Mouse (Mus musculus) kidney, adult 2 months (tissue): ENCODE results near the gene Rsc1a1. TPM values are rescaled to one million over a fixed set of nuclear protein-coding genes. Genes with fewer than 3 reads are reported as not detected.

Experiments
- DNase-seq: peaks from one replicate; pipeline ENCODE4 v3.0.0; 2021
- H3K27ac ChIP-seq: fragments of 200-500 bp; 2 replicates; pipeline ENCODE4 v1.5.1; 2012; ENCODE audit warnings: low read depth, low read length, control low read depth, inconsistent platforms; ENCODE audit not compliant: insufficient read depth
- H3K27me3 ChIP-seq: fragments of 200-500 bp; replicated peaks from 2 replicates; pipeline ENCODE4 v1.6.1; 2012; ENCODE audit warnings: mild to moderate bottlenecking, moderate library complexity, low read length, inconsistent platforms; ENCODE audit not compliant: control insufficient read depth, insufficient read depth
- H3K36me3 ChIP-seq: fragments of 200-500 bp; 2 replicates; pipeline ENCODE4 v1.6.1; 2012; ENCODE audit warnings: mild to moderate bottlenecking, moderate library complexity, low read length, inconsistent platforms; ENCODE audit not compliant: control insufficient read depth, insufficient read depth
- H3K4me1 ChIP-seq: fragments of 200-500 bp; 2 replicates; pipeline ENCODE4 v1.6.1; 2011; ENCODE audit warnings: low read length; ENCODE audit not compliant: control insufficient read depth, insufficient read depth
- H3K4me3 ChIP-seq: fragments of 200-500 bp; 2 replicates; pipeline ENCODE4 v1.5.1; 2011; ENCODE audit warnings: mild to moderate bottlenecking, low read depth, low read length, control low read depth; ENCODE audit not compliant: insufficient read depth
- CTCF ChIP-seq: fragments of 200-500 bp; conservative IDR thresholded peaks from 2 replicates; pipeline ENCODE4 v1.5.1; 2011; ENCODE audit warnings: low read depth, mild to moderate bottlenecking, control low read depth, low read length, moderate library complexity, mixed read lengths; ENCODE audit not compliant: insufficient read depth, insufficient read length
- POLR2A ChIP-seq: fragments of 200-500 bp; IDR thresholded peaks from one replicate; pipeline ENCODE4 v1.6.1; 2011; ENCODE audit warnings: low read depth, low read length, control low read depth
- WGBS: fragments of 180-500 bp; shearing (Covaris S2); methylation state at CpG from one replicate; pipeline ENCODE4 v1.1.7; 2018; 5-methylcytosine and 5-hydroxymethylcytosine counted together
- polyA plus RNA-seq: library from polyadenylated mRNA; depleted of rRNA; stranded (reverse); fragments of >200 nt; gene quantifications from 2 replicates; pipeline ENCODE4 v1.2.3, GENCODE M21; 2012

Rsc1a1 gene
- polyA plus RNA-seq, 1 experiment: 18.2 TPM

DNA sequence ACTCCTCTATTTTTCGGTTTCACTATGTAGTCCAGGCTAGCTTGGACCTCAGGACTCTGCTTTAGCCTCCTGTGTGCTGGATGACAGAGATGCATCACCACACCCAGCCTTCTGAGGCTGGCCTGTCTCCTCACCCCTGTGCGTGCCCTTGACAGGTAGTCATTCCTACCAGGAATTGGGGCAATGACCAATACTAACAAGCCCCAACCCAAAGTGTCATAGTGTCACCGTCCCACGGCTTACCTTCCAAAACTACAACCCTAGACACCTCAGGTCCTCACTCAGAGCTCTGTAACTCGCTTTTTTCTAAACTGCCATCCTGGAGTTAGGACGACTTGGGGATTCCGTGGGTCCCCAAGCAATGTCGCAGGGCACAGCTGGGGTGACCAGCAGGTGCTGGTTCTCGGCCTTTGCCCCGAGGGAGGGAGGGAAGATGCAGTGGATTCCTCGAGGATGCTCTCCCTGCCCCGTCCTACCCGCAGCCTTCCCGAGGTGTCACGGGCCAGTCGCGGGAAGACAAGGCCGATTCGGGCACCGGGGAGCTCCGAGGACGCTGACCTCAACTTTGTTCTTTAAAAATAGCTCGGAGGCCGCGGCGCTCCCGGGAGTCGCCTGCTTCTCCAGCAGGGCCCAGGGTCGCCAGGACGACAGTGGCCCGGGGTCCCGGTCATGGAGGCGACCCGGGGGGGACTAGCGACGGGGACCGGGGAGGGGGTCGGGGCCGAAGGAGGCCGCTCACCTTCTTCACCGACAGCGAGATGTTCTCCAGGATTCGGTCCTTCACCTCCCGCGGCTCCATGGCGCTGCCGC is 22.1 kb downstream of the Rsc1a1 start:
- Histone ChIP-seq H3K36me3 (no peaks in the 10 kb centered on the region), H3K27ac (peak overlapping the region; percentile 61), H3K27me3 (no peaks in the 10 kb centered on the region), H3K4me3 (peak overlapping the region; percentile 89), H3K4me1 (peaks cover 5% of the 10 kb centered on the region; the same call in 1 of the 2 replicates)
- TF ChIP-seq POLR2A: no peak
- no peak for TF ChIP-seq CTCF
- DNase-seq: peak; percentile 37
- WGBS: 3% methylated on average over 47 of the region's 47 CpGs

DNA sequence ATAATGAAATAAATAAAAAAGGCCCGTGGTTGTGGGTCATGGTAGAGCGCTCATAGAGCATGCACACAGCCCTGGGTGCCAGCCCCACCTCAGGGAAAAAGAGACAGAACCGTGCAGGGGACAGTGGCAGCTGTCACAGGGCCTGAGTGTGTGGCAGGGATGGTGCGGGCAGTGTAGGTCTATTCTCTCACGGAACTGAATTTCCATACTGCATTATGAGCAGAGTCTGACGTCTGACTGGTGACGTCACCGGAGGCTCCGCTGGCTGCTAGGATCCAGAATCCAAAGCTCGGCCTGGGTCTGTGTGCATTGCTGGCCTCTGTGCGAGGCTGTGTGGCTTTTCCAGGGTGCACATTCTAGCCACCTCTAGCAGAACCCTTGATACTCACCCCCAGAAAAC is 24.5 kb downstream of the Rsc1a1 start:
- Histone ChIP-seq H3K36me3 (no peaks in the 10 kb centered on the region), H3K27ac (no peak overlapping the region), H3K4me1 (peaks cover 10% of the 10 kb centered on the region; the same call in 1 of the 2 replicates), H3K27me3 (no peaks in the 10 kb centered on the region), H3K4me3 (no peak overlapping the region)
- DNase-seq: no peak
- WGBS: 85% methylated on average over 11 of the region's 11 CpGs
- TF ChIP-seq POLR2A (no peak), CTCF (no peak)

DNA sequence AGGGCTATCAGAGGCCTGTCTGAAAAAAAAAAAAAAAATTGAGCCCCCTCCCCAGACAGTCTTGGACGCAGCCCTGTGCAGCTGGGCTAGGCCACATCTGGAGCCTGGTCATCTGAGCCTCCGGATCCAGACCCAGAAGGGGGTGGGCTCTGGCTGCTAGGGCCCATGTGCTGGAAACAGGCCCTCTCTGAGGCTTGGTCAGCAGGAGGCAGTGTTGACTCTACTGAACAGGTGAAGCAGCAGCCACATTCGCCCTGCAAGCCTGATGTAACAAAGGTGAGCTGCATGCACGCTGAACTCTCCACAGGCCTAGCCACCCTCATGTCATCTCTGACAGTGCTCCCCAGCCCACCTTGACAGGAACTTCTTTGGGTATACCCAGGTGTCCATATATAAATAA is 25.7 kb downstream of the Rsc1a1 start:
- Histone ChIP-seq H3K4me1 (peaks cover 10% of the 10 kb centered on the region; the same call in 1 of the 2 replicates), H3K4me3 (no peak overlapping the region), H3K36me3 (no peaks in the 10 kb centered on the region), H3K27ac (no peak overlapping the region), H3K27me3 (no peaks in the 10 kb centered on the region)
- no peak for DNase-seq
- TF ChIP-seq CTCF (peak; percentile 36), POLR2A (no peak)
- 60% methylated on average over 4 of the region's 4 CpGs for WGBS

DNA sequence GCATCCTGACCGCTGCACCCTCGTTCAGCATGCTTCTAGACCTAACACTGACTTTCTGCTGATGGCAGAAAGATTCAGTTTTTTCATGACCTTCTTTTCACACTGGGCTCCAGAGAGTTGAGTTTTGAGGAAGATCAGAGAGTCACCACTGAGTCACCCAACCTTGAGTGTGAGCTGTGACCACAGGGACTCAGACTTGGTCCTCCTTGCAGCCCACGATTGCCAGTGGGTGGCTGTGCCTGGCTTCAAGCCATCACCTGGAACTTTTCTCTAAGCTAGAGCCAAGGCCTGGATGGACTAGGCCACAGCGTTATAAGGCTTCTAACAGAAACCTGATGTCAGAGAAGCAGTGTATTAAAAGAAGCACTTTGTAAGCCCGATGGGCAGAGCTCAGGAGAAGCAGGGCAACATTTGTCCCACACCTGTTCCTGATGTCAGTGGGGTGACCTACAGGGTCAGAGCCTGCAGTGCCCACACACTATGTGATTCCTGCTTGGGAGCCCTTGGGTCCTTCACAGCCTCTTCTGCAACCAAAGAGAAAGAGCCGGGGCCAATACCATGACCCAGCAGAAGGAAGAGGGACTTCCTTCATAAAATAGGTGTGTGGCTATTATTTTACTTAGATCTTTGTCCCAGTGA is 26.4 kb downstream of the Rsc1a1 start:
- no peak for DNase-seq
- Histone ChIP-seq H3K27me3 (no peaks in the 10 kb centered on the region), H3K27ac (no peak overlapping the region), H3K4me1 (peaks cover 10% of the 10 kb centered on the region; the same call in 1 of the 2 replicates), H3K36me3 (no peaks in the 10 kb centered on the region), H3K4me3 (no peak overlapping the region)
- WGBS: 80% methylated on average over 6 of the region's 6 CpGs
- no peak for TF ChIP-seq CTCF

DNA sequence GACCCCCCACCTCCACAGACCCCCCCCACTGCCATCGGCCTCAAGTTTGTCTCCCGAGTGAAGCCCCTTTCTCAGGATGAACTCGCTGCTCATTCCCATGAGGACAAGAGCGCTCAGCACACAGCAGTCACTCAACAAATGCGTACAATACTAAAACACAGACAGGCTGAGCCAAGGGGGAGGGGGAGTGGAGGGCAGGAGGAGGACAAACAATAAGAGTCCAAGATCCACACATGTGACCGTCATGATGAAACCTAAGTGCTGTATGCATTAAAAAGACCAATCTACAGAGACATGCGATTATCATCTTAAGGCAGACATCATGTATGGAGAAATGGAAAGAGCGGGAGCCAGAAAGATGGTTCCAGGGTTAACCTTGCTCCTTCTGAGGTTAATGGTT is 28.5 kb downstream of the Rsc1a1 start:
- 87% methylated on average over 8 of the region's 8 CpGs for WGBS
- Histone ChIP-seq H3K36me3 (no peaks in the 10 kb centered on the region), H3K27ac (no peak overlapping the region), H3K4me3 (no peak overlapping the region), H3K27me3 (no peaks in the 10 kb centered on the region), H3K4me1 (peaks cover 5% of the 10 kb centered on the region; the same call in 1 of the 2 replicates)
- TF ChIP-seq POLR2A (no peak), CTCF (no peak)
- no peak for DNase-seq

DNA sequence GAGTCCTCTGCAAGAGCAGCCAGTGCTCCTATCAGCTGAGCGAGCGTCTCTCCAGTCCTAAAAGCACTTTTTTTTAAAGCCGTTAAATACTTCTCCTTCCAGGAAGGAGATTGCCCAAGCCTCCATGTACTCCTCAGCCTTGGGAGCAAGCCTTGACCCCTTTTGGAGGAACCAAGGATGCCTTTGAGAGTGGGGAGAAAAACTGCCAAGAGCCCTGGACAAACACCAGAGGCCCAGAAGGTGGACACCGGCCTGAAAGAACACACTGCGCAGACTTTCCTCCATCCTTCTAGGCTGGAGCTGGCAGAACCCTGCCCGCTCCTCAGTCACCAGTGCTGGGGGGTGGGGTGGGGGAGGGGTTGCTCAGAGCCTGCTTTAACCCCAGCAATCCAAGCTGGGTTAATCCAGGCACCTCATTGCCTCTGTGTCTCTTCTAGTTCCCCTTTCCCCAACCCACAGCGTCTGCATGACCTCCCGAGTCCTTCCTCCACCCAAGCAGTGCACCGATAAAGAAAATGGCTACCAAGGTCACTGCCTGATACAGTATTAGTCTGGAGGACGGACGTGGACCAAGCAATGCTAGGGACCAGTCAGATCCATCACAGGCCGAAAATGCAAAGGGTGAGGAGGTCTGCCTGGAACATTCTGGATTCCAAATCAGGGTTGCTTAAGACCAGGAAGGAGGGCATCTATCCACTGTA is 29.3 kb downstream of the Rsc1a1 start:
- DNase-seq: no peak
- no peak overlapping the region for H3K27ac ChIP-seq
- no peaks in the 10 kb centered on the region for H3K27me3 ChIP-seq
- no peaks in the 10 kb centered on the region for H3K36me3 ChIP-seq
- 79% methylated on average over 12 of the region's 12 CpGs for WGBS
- no peak overlapping the region for H3K4me3 ChIP-seq
- H3K4me1 ChIP-seq: peaks cover 5% of the 10 kb centered on the region; the same call in 1 of the 2 replicates
- TF ChIP-seq CTCF (no peak), POLR2A (no peak)

DNA sequence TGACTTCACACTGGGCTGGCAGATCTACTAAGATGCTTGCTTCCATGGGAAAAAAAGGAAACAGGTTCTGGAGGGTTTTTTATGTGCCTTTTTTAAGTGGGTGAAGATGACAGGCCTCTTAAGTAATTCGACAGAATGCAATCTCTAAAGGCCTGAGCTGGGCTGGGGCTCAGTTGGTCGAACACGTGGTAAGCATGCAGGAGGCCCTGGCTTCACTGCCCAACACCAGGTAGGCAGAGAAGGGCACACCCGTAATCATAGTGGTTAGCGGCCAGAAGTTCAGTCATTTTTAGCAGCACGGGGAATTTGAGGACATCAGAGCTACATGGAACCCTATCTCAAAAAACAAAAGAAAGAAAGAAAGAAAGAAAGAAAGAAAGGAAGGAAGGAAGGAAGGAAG is 30.9 kb downstream of the Rsc1a1 start:
- no peaks in the 10 kb centered on the region for H3K27me3 ChIP-seq
- TF ChIP-seq POLR2A (no peak), CTCF (no peak)
- H3K27ac ChIP-seq: no peak overlapping the region
- peaks cover 5% of the 10 kb centered on the region; the same call in 1 of the 2 replicates for H3K4me1 ChIP-seq
- H3K4me3 ChIP-seq: no peak overlapping the region
- H3K36me3 ChIP-seq: no peaks in the 10 kb centered on the region
- DNase-seq: no peak
- WGBS: 90% methylated on average over 6 of the region's 6 CpGs
